Mouse (Mus musculus) liver, adult 2 months (tissue): ENCODE measurements at regions not wholly inside any gene's neighbourhood (a gene's known extent, or its start where the extent isn't known, plus 50 kb on each side); places are given as distances from the start of the nearest gene placed in this dataset.

Source experiments
- CTCF ChIP-seq: fragments of 200-500 bp; IDR thresholded peaks from 2 replicates; pipeline ENCODE4 v1.5.1; 2011; ENCODE audit warnings: low read depth, low read length, control low read depth
- POLR2A ChIP-seq: fragments of 200-500 bp; IDR thresholded peaks from 2 replicates; pipeline ENCODE4 v1.6.1; 2011; ENCODE audit warnings: low read length, control low read depth; ENCODE audit not compliant: insufficient read depth; ENCODE audit errors: extremely low read depth

DNA sequence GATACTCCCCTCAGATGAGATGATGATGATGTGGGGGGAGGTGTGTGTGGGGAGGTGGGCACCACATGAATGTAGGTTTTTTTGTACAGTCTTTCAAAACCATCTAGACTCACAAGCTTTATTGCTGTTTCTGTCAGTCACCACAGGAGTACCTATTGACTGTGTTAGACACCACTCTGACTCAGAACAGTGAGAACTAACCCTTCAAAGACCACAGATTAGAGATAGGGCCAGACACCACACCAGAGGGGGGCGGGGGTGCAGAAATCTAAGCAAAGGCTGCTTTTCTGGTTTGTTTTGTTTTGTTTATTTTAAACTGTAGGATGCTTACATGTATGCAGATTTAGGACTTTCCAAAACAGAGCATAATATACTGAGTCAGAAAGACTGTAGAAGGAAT is 1594.0 kb downstream of the 4930444P10Rik start:
- TF ChIP-seq CTCF = no peak
- TF ChIP-seq POLR2A = no peak
